Mouse (Mus musculus) liver, postnatal 0 days (tissue): ENCODE data around the gene Gm438. TPM values are rescaled to one million over a fixed set of nuclear protein-coding genes. Genes with fewer than 3 reads are reported as not detected.

Source experiments
- ATAC-seq: fragments of 200-750 bp; cut with Nextera tagmentation; 2 replicates; pipeline ENCODE4 v1.8.0; 2017; ENCODE audit warnings: mild to moderate bottlenecking, moderate library complexity
- DNase-seq: peaks from one replicate; pipeline ENCODE4 v3.0.0-alpha.2; 2016
- H3K27ac ChIP-seq: fragments of 300-500 bp; sonication (generic); 2 replicates; pipeline ENCODE4 v1.5.1; 2014; ENCODE audit warnings: antibody characterized with exemption, moderate library complexity, mild to moderate bottlenecking, low read depth
- H3K27me3 ChIP-seq: fragments of 300-500 bp; sonication (generic); 2 replicates; pipeline ENCODE4 v1.6.1; 2014; ENCODE audit warnings: low read length, control low read depth, mixed read lengths; ENCODE audit not compliant: insufficient read depth
- H3K36me3 ChIP-seq: fragments of 300-500 bp; sonication (generic); replicated peaks from 2 replicates; pipeline ENCODE4 v1.6.1; 2014; ENCODE audit warnings: mild to moderate bottlenecking, control low read depth, low read length, moderate library complexity, mixed read lengths; ENCODE audit not compliant: insufficient read depth
- H3K4me1 ChIP-seq: fragments of 300-500 bp; sonication (generic); 2 replicates; pipeline ENCODE4 v1.6.1; 2014; ENCODE audit warnings: antibody characterized with exemption, mild to moderate bottlenecking, control low read depth; ENCODE audit not compliant: insufficient read depth
- H3K4me2 ChIP-seq: fragments of 300-500 bp; sonication (generic); 2 replicates; pipeline ENCODE4 v1.6.1; 2014; ENCODE audit warnings: low read depth, mild to moderate bottlenecking, low read length, moderate library complexity, mixed read lengths
- H3K4me3 ChIP-seq: fragments of 300-500 bp; sonication (generic); 2 replicates; pipeline ENCODE4 v1.5.1; 2014; ENCODE audit warnings: low read depth, low read length
- H3K9ac ChIP-seq: fragments of 300-500 bp; sonication (generic); replicated peaks from 2 replicates; pipeline ENCODE4 v1.6.1; 2014; ENCODE audit warnings: mild to moderate bottlenecking, moderate library complexity
- H3K9me3 ChIP-seq: fragments of 300-500 bp; sonication (generic); 2 replicates; pipeline ENCODE4 v1.6.1; 2016; ENCODE audit warnings: mild to moderate bottlenecking, control low read depth, low read length, mixed read lengths
- CTCF ChIP-seq: sonication (generic); IDR thresholded peaks from 2 replicates; pipeline ENCODE4 v1.5.1; 2016; ENCODE audit warnings: antibody characterized with exemption, low read depth
- EP300 ChIP-seq: IDR thresholded peaks from 2 replicates; pipeline ENCODE4 v1.6.1; 2016; ENCODE audit warnings: antibody characterized with exemption, low read depth, mild to moderate bottlenecking
- WGBS: fragments of 180-500 bp; shearing (Covaris S2); extraction: QIAGEN DNeasy Blood & Tissue Kit; methylation state at CpG from one replicate; pipeline ENCODE4 v1.1.7; 2014; ENCODE audit not compliant: insufficient replicate concordance; 5-methylcytosine and 5-hydroxymethylcytosine counted together
- polyA plus RNA-seq: library from polyadenylated mRNA; unstranded; fragments of >200 nt; fragmentation: Nextera tagmentation; extraction: Ambion mirVana; gene quantifications from 2 replicates; pipeline ENCODE4 v1.2.1, GENCODE M21; 2015

Gm438 gene
- polyA plus RNA-seq, 1 experiment from 2014 or later = not detected

- Histone ChIP-seq H3K9ac (no peak overlapping the region), H3K4me3 (no peak overlapping the region), H3K4me2 (no peak overlapping the region), H3K36me3 (no peaks in the 10 kb centered on the region), H3K9me3 (no peaks in the 10 kb centered on the region), H3K27ac (no peak overlapping the region), H3K27me3 (no peaks in the 10 kb centered on the region), H3K4me1 (no peaks in the 10 kb centered on the region)
- no peak for TF ChIP-seq EP300
- TF ChIP-seq CTCF = peak; percentile 57
- ATAC-seq (no peak), DNase-seq (peak; percentile 15)
- WGBS = 21% methylated on average over 2 of the region's 2 CpGs
Measured at GRCm38 (mm10) chr4:144765722-144766121, 20.7 kb downstream of the Gm438 start.

DNA sequence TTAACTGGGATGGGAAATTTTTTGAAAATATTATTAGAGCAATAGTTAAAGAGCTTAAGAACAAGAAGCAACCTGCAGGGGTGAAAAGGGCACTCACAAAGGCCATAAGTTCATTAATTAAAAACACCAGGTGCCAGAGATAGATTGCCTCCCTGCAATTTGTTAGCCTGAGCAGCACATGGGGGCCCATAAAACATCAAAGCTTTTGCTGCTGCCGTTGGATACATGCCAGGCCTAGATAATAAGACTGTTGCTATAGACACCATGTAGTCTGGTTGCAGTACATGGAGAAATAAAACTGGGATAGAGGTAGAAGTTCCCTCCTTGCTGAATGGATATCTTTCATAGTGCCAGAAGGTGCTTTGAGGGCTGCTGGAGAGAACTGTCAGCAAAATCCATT, 37.2 kb downstream of the Gm438 start:
- Histone ChIP-seq H3K27ac (no peak overlapping the region), H3K4me3 (no peak overlapping the region), H3K9ac (no peak overlapping the region), H3K27me3 (no peaks in the 10 kb centered on the region), H3K4me1 (no peaks in the 10 kb centered on the region), H3K4me2 (no peak overlapping the region), H3K36me3 (no peaks in the 10 kb centered on the region), H3K9me3 (no peaks in the 10 kb centered on the region)
- no peak for ATAC-seq
- TF ChIP-seq CTCF = no peak
- TF ChIP-seq EP300 = no peak
- WGBS = 24% methylated on average over 1 of the region's 1 CpGs
- no peak for DNase-seq

Other genes with a start within 250 kb of the Gm438 start
- not detected in 2 replicates for gene Gm13124, start 221.4 kb downstream of the Gm438 start, polyA plus RNA-seq
- not detected in 2 replicates for gene Aadacl4, start 172.9 kb downstream of the Gm438 start, polyA plus RNA-seq
- gene Gm436, start 100.2 kb downstream of the Gm438 start, polyA plus RNA-seq = not detected in 2 replicates
- gene Gm13178, start 65.2 kb downstream of the Gm438 start, polyA plus RNA-seq = not detected in 2 replicates
- 49.8 and 52.8 TPM in 2 replicates for gene Dhrs3, start 106.2 kb upstream of the Gm438 start, polyA plus RNA-seq